23 mouse cellular contexts compared by ENCODE assay signal in genomic region chr5:69756769-69757485, GRCm38 (mm10).
DNase-seq lines count a peak whose midpoint lies in the region; ATAC-seq lines count a peak whose summit lies in the region.
"Had no signal": no experiment of that assay in that cellular context is flagged by ENCODE, and none has a peak within 500 bp of the region (broad histone marks: within the 10 kb centered on the region; RNA-seq: fewer than 3 reads in every experiment).

No protein-coding gene starts in this region.

- no peak overlapping the region for H3K9ac ChIP-seq in hindbrain, embryonic 11.5 days (ENCODE audit: low read depth, low read length)
- no peak overlapping the region for H3K9ac ChIP-seq in hindbrain, embryonic 16.5 days (ENCODE audit: low read depth, low read length)
- no peak overlapping the region for H3K9ac ChIP-seq in forebrain, embryonic 16.5 days (replicated peaks; ENCODE audit: low read depth, low read length)
- no peak overlapping the region for H3K9ac ChIP-seq in midbrain, embryonic 16.5 days (ENCODE audit: low read depth, low read length)
- H3K9ac ChIP-seq: hindbrain, embryonic 14.5 days; stomach, embryonic 15.5 days had no signal

- no peak overlapping the region for H3K27ac ChIP-seq in hindbrain, embryonic 11.5 days (ENCODE audit: low read depth, low read length)
- H3K27ac ChIP-seq in hindbrain, embryonic 16.5 days (ENCODE audit: low read depth, low read length) = no peak overlapping the region
- H3K27ac ChIP-seq in forebrain, embryonic 16.5 days (ENCODE audit: low read length) = no peak overlapping the region
- H3K27ac ChIP-seq in midbrain, embryonic 16.5 days (ENCODE audit: low read length) = no peak overlapping the region
- H3K27ac ChIP-seq: embryonic facial prominence, embryonic 10.5 days; gastrocnemius, adult 2 months; hindbrain, embryonic 14.5 days; left cerebral cortex, adult 2 months; stomach, embryonic 15.5 days had no signal

- 83% methylated on average over 3 of the region's 3 CpGs for WGBS in hindbrain, embryonic 11.5 days
- WGBS in hindbrain, embryonic 16.5 days = 67% methylated on average over 3 of the region's 3 CpGs
- 27% methylated on average over 3 of the region's 3 CpGs for WGBS in forebrain, embryonic 16.5 days
- 73% methylated on average over 3 of the region's 3 CpGs for WGBS in midbrain, embryonic 16.5 days

- no peak for DNase-seq in hindbrain, embryonic 11.5 days (ENCODE audit: low spot score)
- DNase-seq in adrenal gland, postnatal 25 days = peak; percentile 7
- no peak for DNase-seq in spleen, postnatal 4 days (ENCODE audit: low spot score in 2 of 2)
- DNase-seq in cerebellum, postnatal 4 days (ENCODE audit: low spot score in 2 of 2) = no peak
- DNase-seq: B cell, adult 2 months; cerebellum, adult 2 months; cerebellum, postnatal 36 days; gastrocnemius, adult 2 months; heart, postnatal 10 days; kidney, postnatal 4 days; left cerebral cortex, postnatal 4 days; liver; lung, postnatal 10 days; thymus, adult 18-20 months had no signal

- no peaks in the 10 kb centered on the region for H3K36me3 ChIP-seq in hindbrain, embryonic 11.5 days (ENCODE audit: control insufficient read depth, insufficient read depth, low read length)
- no peaks in the 10 kb centered on the region for H3K36me3 ChIP-seq in hindbrain, embryonic 16.5 days (ENCODE audit: control insufficient read depth, insufficient read depth, low read length)
- H3K36me3 ChIP-seq in forebrain, embryonic 16.5 days (ENCODE audit: control insufficient read depth, insufficient read depth) = no peaks in the 10 kb centered on the region
- H3K36me3 ChIP-seq in midbrain, embryonic 16.5 days (ENCODE audit: control insufficient read depth, insufficient read depth, low read length) = no peaks in the 10 kb centered on the region
- H3K36me3 ChIP-seq: embryonic facial prominence, embryonic 10.5 days; stomach, embryonic 15.5 days had no signal

- no peak overlapping the region for H3K4me3 ChIP-seq in hindbrain, embryonic 11.5 days (ENCODE audit: low read depth, low read length)
- no peak overlapping the region for H3K4me3 ChIP-seq in hindbrain, embryonic 16.5 days (ENCODE audit: low read length)
- no peak overlapping the region for H3K4me3 ChIP-seq in forebrain, embryonic 16.5 days (replicated peaks; ENCODE audit: low read length)
- no peak overlapping the region for H3K4me3 ChIP-seq in midbrain, embryonic 16.5 days (ENCODE audit: low read depth, low read length)
- H3K4me3 ChIP-seq: embryonic facial prominence, embryonic 10.5 days; gastrocnemius, adult 2 months; left cerebral cortex, adult 2 months; stomach, embryonic 15.5 days had no signal

- no peaks in the 10 kb centered on the region for H3K27me3 ChIP-seq in hindbrain, embryonic 11.5 days (ENCODE audit: control insufficient read depth, insufficient read depth, low read length)
- H3K27me3 ChIP-seq in hindbrain, embryonic 16.5 days (replicated peaks; ENCODE audit: control insufficient read depth, insufficient read depth, low read length) = no peaks in the 10 kb centered on the region
- H3K27me3 ChIP-seq in forebrain, embryonic 16.5 days (replicated peaks; ENCODE audit: control insufficient read depth, insufficient read depth, low read length) = no peaks in the 10 kb centered on the region
- H3K27me3 ChIP-seq in midbrain, embryonic 16.5 days (ENCODE audit: control insufficient read depth, insufficient read depth, low read depth, low read length) = no peaks in the 10 kb centered on the region
- H3K27me3 ChIP-seq: stomach, embryonic 15.5 days had no signal

- H3K9me3 ChIP-seq in hindbrain, embryonic 11.5 days (ENCODE audit: control insufficient read depth, low read length) = no peaks in the 10 kb centered on the region
- no peaks in the 10 kb centered on the region for H3K9me3 ChIP-seq in hindbrain, embryonic 16.5 days (ENCODE audit: control insufficient read depth, low read length)
- H3K9me3 ChIP-seq in forebrain, embryonic 16.5 days (ENCODE audit: control insufficient read depth, low read length) = no peaks in the 10 kb centered on the region
- H3K9me3 ChIP-seq in midbrain, embryonic 16.5 days (replicated peaks; ENCODE audit: control insufficient read depth, low read length, poor library complexity, severe bottlenecking) = no peaks in the 10 kb centered on the region
- H3K9me3 ChIP-seq: embryonic facial prominence, embryonic 10.5 days; stomach, embryonic 15.5 days had no signal

- H3K4me1 ChIP-seq in hindbrain, embryonic 11.5 days (replicated peaks; ENCODE audit: control insufficient read depth, insufficient read depth, low read length) = no peaks in the 10 kb centered on the region
- no peaks in the 10 kb centered on the region for H3K4me1 ChIP-seq in hindbrain, embryonic 16.5 days (ENCODE audit: control insufficient read depth, insufficient read depth, low read depth, low read length)
- H3K4me1 ChIP-seq in forebrain, embryonic 16.5 days (replicated peaks; ENCODE audit: control insufficient read depth, insufficient read depth, low read length) = peaks cover 6% of the 10 kb centered on the region; the same call in 1 of the 2 replicates
- peaks cover 5% of the 10 kb centered on the region; the same call in 1 of the 2 replicates for H3K4me1 ChIP-seq in midbrain, embryonic 16.5 days (ENCODE audit: control insufficient read depth, insufficient read depth, low read length)
- H3K4me1 ChIP-seq: embryonic facial prominence, embryonic 10.5 days; stomach, embryonic 15.5 days had no signal

- peak; percentile 61 for ATAC-seq in hindbrain, embryonic 11.5 days (ENCODE audit: low FRiP score)
- no peak for ATAC-seq in hindbrain, embryonic 16.5 days
- ATAC-seq in forebrain, embryonic 16.5 days = peak; percentile 50; the same call in 1 of the 2 replicates
- ATAC-seq in midbrain, embryonic 16.5 days = peak; percentile 36; the same call in 1 of the 2 replicates
- ATAC-seq: intestine, embryonic 16.5 days had no signal

- H3K4me2 ChIP-seq in hindbrain, embryonic 11.5 days (replicated peaks; ENCODE audit: low read depth, low read length) = no peak overlapping the region
- no peak overlapping the region for H3K4me2 ChIP-seq in hindbrain, embryonic 16.5 days (ENCODE audit: low read length)
- no peak overlapping the region for H3K4me2 ChIP-seq in forebrain, embryonic 16.5 days (ENCODE audit: low read length)
- H3K4me2 ChIP-seq in midbrain, embryonic 16.5 days (ENCODE audit: low read length) = no peak overlapping the region
- H3K4me2 ChIP-seq: heart, embryonic 11.5 days; hindbrain, embryonic 14.5 days; stomach, embryonic 15.5 days had no signal
